Mouse (Mus musculus): ENCODE data around the gene Spock1. TPM values are rescaled to one million over a fixed set of nuclear protein-coding genes. Genes with fewer than 3 reads are reported as not detected.

The Spock1 gene
- polyA plus RNA-seq, 1 experiment from 2014 or later: 3.7 TPM

- H3K27ac ChIP-seq: no peak overlapping the region
- no peaks in the 10 kb centered on the region for H3K4me1 ChIP-seq
- ATAC-seq (ENCODE audit: insufficient read depth, low FRiP score, low read depth): no peak
- H3K4me2 ChIP-seq: no peak overlapping the region
- no peaks in the 10 kb centered on the region for H3K27me3 ChIP-seq (replicated peaks)
- no peak overlapping the region for H3K4me3 ChIP-seq (replicated peaks)
- H3K9me3 ChIP-seq: no peaks in the 10 kb centered on the region
- WGBS: 60% methylated on average over 9 of the region's 9 CpGs
- no peak overlapping the region for H3K9ac ChIP-seq
- H3K36me3 ChIP-seq: no peaks in the 10 kb centered on the region
These were observed 49.6 kb downstream of the Spock1 start for GRCm38 (mm10) chr13:57858491-57858890.

DNA sequence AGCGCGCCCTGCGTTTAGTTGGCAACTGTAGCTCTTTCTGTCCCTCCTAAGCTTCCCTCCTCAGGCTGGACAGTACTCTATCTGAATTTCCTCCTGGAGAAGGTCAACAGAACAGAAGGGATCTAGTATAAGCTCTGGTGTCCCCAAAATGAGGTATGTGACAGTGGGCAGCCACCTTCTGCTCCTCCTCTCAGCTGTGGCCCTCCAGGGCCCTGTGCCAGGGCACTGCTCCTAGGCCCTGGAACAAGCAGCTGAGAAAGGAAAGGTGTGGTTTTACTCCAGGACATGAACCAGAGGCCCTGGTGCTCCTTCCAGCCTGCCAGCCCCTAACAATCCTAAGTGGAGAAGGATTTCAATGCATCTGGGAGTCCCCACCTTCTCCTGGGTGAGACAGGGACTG lies 51.1 kb downstream of the Spock1 start:
- Histone ChIP-seq H3K9ac (no peak overlapping the region), H3K4me1 (0 out of 2 replicates have a peak, but pooled peaks cover 3% of the 10 kb centered on the region), H3K9me3 (no peaks in the 10 kb centered on the region), H3K27ac (no peak overlapping the region), H3K36me3 (no peaks in the 10 kb centered on the region), H3K4me2 (no peak overlapping the region), H3K4me3 (replicated peaks) (no peak overlapping the region), H3K27me3 (replicated peaks) (no peaks in the 10 kb centered on the region)
- no peak for ATAC-seq (ENCODE audit: insufficient read depth, low FRiP score, low read depth)
- 91% methylated on average over 3 of the region's 3 CpGs for WGBS

- H3K27ac ChIP-seq: no peak overlapping the region
- no peaks in the 10 kb centered on the region for H3K27me3 ChIP-seq (replicated peaks)
- H3K4me2 ChIP-seq: no peak overlapping the region
- 83% methylated on average over 10 of the region's 10 CpGs for WGBS
- no peak for ATAC-seq (ENCODE audit: insufficient read depth, low FRiP score, low read depth)
- 0 out of 2 replicates have a peak, but pooled peaks cover 3% of the 10 kb centered on the region for H3K4me1 ChIP-seq
- no peaks in the 10 kb centered on the region for H3K36me3 ChIP-seq
- H3K9ac ChIP-seq: no peak overlapping the region
- H3K4me3 ChIP-seq (replicated peaks): no peak overlapping the region
- no peaks in the 10 kb centered on the region for H3K9me3 ChIP-seq
These were observed 51.8 kb downstream of the Spock1 start for GRCm38 (mm10) chr13:57856311-57856853.

- Histone ChIP-seq H3K9me3 (no peaks in the 10 kb centered on the region), H3K4me3 (replicated peaks) (no peak overlapping the region), H3K27ac (no peak overlapping the region), H3K9ac (no peak overlapping the region), H3K27me3 (replicated peaks) (no peaks in the 10 kb centered on the region), H3K4me1 (0 out of 2 replicates have a peak, but pooled peaks cover 3% of the 10 kb centered on the region), H3K36me3 (no peaks in the 10 kb centered on the region), H3K4me2 (no peak overlapping the region)
- no peak for ATAC-seq (ENCODE audit: insufficient read depth, low FRiP score, low read depth)
- 71% methylated on average over 4 of the region's 4 CpGs for WGBS
These were observed 52.4 kb downstream of the Spock1 start for GRCm38 (mm10) chr13:57855766-57856165.

GRCm38 (mm10) chr13:57854416-57854815 lies 53.7 kb downstream of the Spock1 start:
- Histone ChIP-seq H3K4me3 (replicated peaks) (no peak overlapping the region), H3K4me1 (0 out of 2 replicates have a peak, but pooled peaks cover 3% of the 10 kb centered on the region), H3K27me3 (replicated peaks) (no peaks in the 10 kb centered on the region), H3K4me2 (no peak overlapping the region), H3K36me3 (no peaks in the 10 kb centered on the region), H3K9ac (no peak overlapping the region), H3K9me3 (no peaks in the 10 kb centered on the region), H3K27ac (no peak overlapping the region)
- ATAC-seq (ENCODE audit: insufficient read depth, low FRiP score, low read depth): no peak
- 79% methylated on average over 8 of the region's 8 CpGs for WGBS

- Histone ChIP-seq H3K9me3 (no peaks in the 10 kb centered on the region), H3K9ac (no peak overlapping the region), H3K4me2 (no peak overlapping the region), H3K36me3 (no peaks in the 10 kb centered on the region), H3K4me1 (0 out of 2 replicates have a peak, but pooled peaks cover 3% of the 10 kb centered on the region), H3K4me3 (replicated peaks) (no peak overlapping the region), H3K27ac (no peak overlapping the region), H3K27me3 (replicated peaks) (no peaks in the 10 kb centered on the region)
- ATAC-seq (ENCODE audit: insufficient read depth, low FRiP score, low read depth): no peak
- 70% methylated on average over 1 of the region's 1 CpGs for WGBS
These were observed 54.5 kb downstream of the Spock1 start for GRCm38 (mm10) chr13:57853621-57854020.

DNA sequence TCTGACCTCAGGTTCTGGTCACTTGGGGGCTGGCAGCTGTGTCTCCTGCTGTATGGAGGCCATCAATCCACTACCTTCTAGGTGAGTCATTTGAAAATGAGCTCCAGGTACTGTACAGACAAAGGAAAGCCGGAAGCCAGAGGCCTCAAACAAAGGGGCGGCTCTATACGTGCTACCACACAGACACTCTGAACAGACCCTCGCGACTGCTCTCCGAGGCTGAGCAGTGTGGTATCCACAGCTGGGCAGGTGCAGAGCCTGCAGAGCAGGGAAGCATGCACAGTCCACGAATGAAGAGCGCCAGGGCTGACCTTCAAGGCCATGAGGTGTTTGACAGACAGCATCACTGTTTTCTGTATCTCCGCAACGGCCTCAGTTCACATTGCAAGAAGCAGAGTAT lies 55.0 kb downstream of the Spock1 start:
- no peaks in the 10 kb centered on the region for H3K36me3 ChIP-seq
- 0 out of 2 replicates have a peak, but pooled peaks cover 3% of the 10 kb centered on the region for H3K4me1 ChIP-seq
- no peaks in the 10 kb centered on the region for H3K27me3 ChIP-seq (replicated peaks)
- no peak overlapping the region for H3K27ac ChIP-seq
- ATAC-seq (ENCODE audit: insufficient read depth, low FRiP score, low read depth): no peak
- no peak overlapping the region for H3K9ac ChIP-seq
- H3K9me3 ChIP-seq: no peaks in the 10 kb centered on the region
- WGBS: 68% methylated on average over 10 of the region's 10 CpGs
- no peak overlapping the region for H3K4me2 ChIP-seq
- no peak overlapping the region for H3K4me3 ChIP-seq (replicated peaks)

DNA sequence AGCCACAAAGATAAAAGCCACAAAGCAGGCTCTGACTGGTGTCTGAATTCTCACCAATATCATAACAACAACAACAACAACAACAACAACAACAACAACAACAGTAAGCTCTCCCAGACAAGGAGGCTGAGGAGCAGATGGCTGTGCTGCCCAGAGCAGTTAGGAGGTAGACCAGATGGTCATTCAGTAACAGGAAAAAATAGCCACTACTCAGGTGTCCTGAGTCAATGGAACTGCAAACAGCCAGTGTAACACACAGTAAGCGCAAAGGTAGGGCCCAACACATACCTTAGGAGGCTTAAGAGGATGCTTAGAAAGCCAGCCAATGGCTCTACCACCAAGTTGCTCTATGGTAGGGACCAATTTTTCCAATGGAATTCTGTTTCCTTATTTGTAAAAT lies 59.2 kb downstream of the Spock1 start:
- WGBS: 92% methylated on average over 1 of the region's 1 CpGs
- Histone ChIP-seq H3K27me3 (replicated peaks) (no peaks in the 10 kb centered on the region), H3K9me3 (no peaks in the 10 kb centered on the region), H3K27ac (no peak overlapping the region), H3K4me2 (no peak overlapping the region), H3K36me3 (no peaks in the 10 kb centered on the region), H3K4me3 (replicated peaks) (no peak overlapping the region), H3K9ac (no peak overlapping the region), H3K4me1 (0 out of 2 replicates have a peak, but pooled peaks cover 3% of the 10 kb centered on the region)
- no peak for ATAC-seq (ENCODE audit: insufficient read depth, low FRiP score, low read depth)

DNA sequence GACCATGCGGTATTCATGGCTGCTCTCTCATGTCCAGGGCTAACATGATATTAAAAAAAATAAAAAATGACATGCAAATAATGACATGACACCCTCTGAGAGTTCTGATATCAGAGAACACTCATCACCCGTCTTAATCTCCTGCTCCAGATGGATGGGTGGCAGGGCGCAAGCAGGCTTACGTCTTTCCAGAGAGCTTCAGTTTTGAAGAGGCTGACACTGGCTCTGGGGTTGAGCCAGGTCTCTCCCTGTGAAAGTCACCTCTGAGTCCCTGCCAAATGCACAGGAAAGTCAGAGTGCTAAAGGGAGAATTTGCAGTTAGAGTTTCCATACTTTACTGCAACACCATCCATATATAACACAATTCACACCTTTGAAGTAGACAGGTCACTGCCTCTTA lies 61.0 kb downstream of the Spock1 start:
- Histone ChIP-seq H3K4me3 (replicated peaks) (no peak overlapping the region), H3K27me3 (replicated peaks) (no peaks in the 10 kb centered on the region), H3K9ac (no peak overlapping the region), H3K9me3 (no peaks in the 10 kb centered on the region), H3K4me2 (no peak overlapping the region), H3K36me3 (no peaks in the 10 kb centered on the region), H3K4me1 (no peaks in the 10 kb centered on the region), H3K27ac (no peak overlapping the region)
- WGBS: 85% methylated on average over 4 of the region's 4 CpGs
- ATAC-seq (ENCODE audit: insufficient read depth, low FRiP score, low read depth): no peak

DNA sequence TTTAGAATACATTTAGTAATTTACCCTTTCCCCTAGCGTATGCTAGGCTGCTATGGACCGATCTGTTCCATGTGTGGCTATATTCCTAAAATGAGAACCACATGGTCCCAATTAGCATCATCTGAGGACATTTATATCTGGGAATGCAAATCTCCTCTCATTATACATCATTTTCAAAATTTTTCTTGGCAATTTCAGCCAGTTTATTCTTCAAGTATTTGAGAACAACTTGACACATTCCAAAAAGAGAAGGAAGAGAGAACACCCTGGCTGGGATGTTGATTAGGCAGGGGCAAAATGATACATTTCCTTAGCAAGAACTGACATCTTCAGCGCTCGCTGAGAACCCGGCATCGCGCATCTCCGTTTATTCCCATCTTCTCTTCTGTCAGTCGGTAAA lies 61.7 kb downstream of the Spock1 start:
- no peak overlapping the region for H3K27ac ChIP-seq
- no peaks in the 10 kb centered on the region for H3K36me3 ChIP-seq
- no peaks in the 10 kb centered on the region for H3K27me3 ChIP-seq (replicated peaks)
- ATAC-seq (ENCODE audit: insufficient read depth, low FRiP score, low read depth): no peak
- no peak overlapping the region for H3K9ac ChIP-seq
- no peaks in the 10 kb centered on the region for H3K4me1 ChIP-seq
- no peak overlapping the region for H3K4me2 ChIP-seq
- H3K4me3 ChIP-seq (replicated peaks): no peak overlapping the region
- 88% methylated on average over 9 of the region's 9 CpGs for WGBS
- no peaks in the 10 kb centered on the region for H3K9me3 ChIP-seq

- H3K4me2 ChIP-seq: no peak overlapping the region
- no peaks in the 10 kb centered on the region for H3K36me3 ChIP-seq
- 93% methylated on average over 5 of the region's 5 CpGs for WGBS
- H3K4me3 ChIP-seq (replicated peaks): no peak overlapping the region
- H3K27me3 ChIP-seq (replicated peaks): no peaks in the 10 kb centered on the region
- no peak overlapping the region for H3K27ac ChIP-seq
- H3K9me3 ChIP-seq: no peaks in the 10 kb centered on the region
- ATAC-seq (ENCODE audit: insufficient read depth, low FRiP score, low read depth): no peak
- no peak overlapping the region for H3K9ac ChIP-seq
- no peaks in the 10 kb centered on the region for H3K4me1 ChIP-seq
These were observed 66.8 kb downstream of the Spock1 start for GRCm38 (mm10) chr13:57841141-57841848.

DNA sequence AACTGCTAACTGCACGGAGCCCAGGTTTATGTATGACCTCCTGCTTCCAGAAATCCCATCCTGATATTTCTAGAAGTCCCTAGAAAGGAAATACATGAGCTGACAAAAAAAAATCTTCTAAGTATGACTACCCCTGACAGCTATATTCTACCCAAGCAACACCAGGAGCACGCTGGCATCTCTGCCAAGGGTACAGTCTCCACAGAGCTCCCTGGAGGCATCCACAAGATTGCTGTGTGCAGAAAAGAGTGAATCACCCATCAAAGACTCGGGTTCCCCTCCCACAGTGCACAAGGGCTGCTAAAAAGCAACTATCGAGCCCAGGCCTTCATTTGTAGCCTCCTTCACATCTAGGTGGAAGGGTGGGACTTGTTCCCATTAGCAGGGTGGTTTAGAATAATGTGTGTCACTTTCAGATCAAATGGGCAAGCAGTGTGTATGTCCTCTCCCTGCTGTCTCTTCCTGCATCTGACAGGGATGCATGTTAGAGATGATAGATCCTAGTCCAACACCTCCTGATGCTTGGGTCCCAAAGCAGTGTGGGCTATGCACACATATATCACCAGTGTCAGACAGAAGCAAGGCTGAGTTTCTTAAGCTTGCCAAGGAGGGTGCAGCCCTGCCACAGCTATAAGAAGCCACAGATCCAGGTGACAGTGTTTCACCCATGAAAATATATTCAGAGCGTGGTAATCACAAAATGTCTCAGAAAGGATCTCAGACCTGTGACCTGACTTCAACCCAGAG lies 70.3 kb downstream of the Spock1 start:
- Histone ChIP-seq H3K4me3 (replicated peaks) (no peak overlapping the region), H3K9me3 (no peaks in the 10 kb centered on the region), H3K27me3 (replicated peaks) (no peaks in the 10 kb centered on the region), H3K27ac (no peak overlapping the region), H3K36me3 (no peaks in the 10 kb centered on the region), H3K4me2 (no peak overlapping the region), H3K9ac (no peak overlapping the region), H3K4me1 (no peaks in the 10 kb centered on the region)
- 80% methylated on average over 5 of the region's 5 CpGs for WGBS
- no peak for ATAC-seq (ENCODE audit: insufficient read depth, low FRiP score, low read depth)

Data from stomach, embryonic 15.5 days (tissue).